Mouse (Mus musculus): ENCODE data around the gene Lama4.

Gene Lama4

DNA sequence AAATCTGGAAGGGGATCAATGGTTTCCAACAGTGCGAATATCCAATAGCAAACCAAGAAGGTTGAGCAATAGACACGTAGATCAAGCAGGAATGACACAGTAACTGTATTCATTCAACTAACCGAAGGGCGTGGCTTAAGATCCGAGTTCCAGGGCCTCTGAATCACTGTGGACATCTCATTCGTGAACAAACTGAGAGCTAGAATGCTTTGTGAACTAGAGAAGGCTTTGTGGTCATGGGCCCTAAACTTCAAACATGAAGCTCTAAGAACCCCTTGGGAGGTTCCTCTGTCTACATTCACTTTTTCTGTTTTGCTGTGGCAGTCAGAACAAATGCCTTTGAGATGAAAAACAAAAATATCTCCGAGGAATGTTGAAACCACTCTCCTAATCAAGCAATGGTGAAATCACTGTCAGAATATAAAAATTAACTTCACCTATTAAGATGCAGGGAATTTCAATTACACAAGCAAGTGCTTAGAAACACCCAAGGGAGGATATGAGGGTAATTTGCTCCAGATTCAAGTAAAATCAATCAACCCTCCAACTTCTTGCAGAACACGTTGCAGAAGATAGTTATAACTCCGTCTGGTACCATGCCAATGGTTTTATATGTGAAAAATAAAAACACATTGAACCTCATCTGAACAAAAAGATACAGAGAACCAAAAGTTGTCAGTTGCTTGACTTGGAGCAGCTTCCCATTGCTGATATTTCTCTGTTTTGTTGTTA is 29.6 kb downstream of the Lama4 start:
- DNase-seq (ENCODE audit: low read depth in 1 of 2, low spot score in 2 of 2), result no peak

DNA sequence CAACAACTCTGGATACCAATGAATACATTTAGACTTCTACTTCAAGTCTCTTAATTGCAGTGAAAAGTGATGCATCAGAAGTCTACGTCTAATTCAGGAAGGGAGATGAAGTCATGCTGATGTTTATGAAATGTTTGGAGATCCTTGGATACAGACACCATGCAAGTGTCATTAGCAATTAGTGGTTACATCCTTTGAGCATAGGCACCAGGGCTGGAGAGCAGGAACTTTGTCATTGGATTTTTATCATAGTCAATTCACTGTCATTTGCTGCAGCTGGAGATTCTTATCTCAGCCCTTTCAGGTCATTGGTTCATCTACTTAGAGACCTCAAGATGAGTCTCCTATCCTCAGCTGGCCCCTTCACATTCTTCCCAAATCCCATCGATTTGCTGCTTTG is 30.6 kb downstream of the Lama4 start:
- DNase-seq (ENCODE audit: low read depth in 1 of 2, low spot score in 2 of 2), result no peak

DNA sequence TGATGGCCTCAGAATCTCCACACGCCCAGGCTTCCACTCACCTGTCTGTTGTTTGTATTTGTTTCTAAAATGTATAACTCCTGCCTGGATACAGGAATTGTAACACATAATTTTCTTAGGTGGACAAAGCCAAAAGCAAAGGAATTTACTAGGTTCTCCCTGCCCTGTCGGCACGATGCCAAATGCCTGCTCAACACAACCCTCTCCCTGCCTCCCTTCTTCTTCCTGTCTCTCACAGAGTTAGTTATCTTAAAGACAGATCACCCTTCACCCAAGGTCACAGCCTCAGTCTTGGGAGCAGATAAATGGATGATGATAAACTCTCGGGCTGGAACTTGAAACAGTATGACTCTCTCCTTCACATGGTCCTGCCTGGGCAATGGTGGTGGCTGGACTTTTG is 35.6 kb downstream of the Lama4 start:
- no peak for DNase-seq (ENCODE audit: low read depth in 1 of 2, low spot score in 2 of 2)

DNA sequence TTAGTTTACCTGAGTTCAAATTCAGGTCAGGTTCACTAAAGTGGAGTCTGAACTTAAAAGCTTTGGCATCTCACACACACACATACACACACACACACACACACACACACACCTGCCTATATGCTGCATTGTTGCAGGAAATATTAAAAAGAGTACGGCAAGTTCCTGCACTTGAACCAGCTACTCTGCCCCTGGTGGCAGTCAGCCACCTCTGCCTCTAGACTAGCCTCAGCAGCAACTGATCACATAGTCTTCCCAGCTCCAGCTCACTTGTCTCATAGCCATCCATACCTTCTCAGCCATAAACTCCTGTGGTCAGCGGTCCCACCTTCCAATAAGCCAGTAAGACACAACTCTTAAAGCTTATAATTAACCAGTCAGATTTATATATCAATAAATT is 37.2 kb downstream of the Lama4 start:
- no peak for DNase-seq (ENCODE audit: low read depth in 1 of 2, low spot score in 2 of 2)

DNA sequence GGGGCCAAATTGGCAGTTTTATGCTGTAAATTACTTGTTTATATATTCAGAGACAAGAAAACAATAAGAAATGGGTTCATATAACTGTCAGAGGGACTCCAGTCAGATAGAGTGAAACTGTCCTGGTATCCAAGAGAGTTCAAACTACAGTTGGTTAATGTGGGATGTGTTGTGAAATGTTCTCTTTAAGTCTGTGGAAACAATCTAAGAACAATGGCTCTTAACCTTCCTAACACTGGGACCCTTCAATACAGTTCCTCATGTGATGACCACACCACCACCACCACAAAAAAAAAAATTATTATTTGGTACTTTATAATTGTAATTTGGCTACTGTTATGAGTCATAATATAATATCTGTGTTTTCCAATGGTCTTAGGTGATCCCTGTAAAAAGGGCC is 38.2 kb downstream of the Lama4 start:
- no peak for DNase-seq (ENCODE audit: low read depth in 1 of 2, low spot score in 2 of 2)

DNA sequence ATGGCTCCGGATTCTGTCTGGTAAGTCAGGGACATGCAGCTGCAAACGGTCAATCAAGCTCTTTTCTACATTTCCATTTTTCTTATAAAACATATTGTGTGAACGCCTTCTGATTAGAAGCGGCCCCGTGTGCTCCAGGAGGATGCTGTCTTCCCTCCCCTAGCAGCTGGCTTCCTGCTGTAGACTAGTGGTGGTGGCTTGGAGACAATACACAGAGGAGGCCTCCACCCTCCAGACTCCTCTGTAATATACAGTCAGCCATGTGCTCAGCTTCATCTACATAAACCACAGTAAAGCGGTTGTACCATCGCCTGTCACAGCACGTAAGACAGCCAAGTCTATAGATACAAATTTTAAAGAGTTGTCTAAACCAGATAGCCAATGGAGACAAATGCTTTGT is 40.2 kb downstream of the Lama4 start:
- no peak for DNase-seq (ENCODE audit: low read depth in 1 of 2, low spot score in 2 of 2)

DNA sequence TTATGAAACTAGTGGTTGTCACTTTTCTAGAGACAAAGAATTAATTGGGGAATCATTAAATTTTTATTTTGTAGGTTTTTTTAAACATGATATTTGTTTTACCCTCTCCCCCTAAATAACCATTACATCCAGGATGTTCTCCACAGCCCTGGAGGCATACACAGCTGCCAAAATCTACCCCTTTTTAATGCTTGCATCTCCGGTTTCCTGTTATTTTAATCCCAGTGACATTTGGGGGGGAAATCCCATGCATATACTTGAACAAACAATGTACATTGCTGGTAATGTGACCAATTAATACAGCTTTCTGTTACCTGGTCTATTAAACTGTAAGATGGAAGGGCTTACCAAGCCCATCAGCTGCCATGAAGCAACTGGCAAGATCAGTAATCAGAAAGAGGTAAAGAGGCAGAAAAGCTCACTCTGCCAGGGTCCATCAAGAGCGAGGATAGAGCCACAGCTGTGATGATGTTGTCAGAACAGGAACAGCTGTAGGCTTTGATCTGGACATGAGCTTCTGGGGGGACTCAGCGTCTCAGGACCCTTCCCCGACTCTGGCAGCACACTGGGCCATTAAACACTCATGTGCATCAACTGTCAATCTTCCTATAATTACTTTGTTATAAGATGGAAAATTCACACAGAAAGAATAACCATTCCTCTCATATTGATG is 41.3 kb downstream of the Lama4 start:
- DNase-seq (ENCODE audit: low read depth in 1 of 2, low spot score in 2 of 2), result no peak

DNA sequence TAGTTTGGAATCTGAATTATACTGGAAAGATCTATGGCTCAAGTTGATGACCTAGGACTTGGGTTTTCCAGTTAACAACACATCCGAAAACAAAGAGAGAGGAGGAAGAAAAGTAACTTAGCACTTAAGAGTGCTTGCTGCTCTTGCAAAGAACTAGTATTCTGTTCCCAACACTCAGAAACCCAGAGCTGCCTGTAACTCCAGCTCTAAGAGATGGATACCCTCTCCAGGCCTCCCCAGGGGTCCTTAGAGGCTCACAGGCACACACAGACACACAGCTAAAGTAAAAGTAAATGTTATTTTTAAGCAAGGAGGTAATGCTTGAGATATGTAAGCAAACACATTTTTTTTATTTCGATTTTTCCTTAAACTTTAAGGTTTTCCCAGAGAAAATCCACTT is 49.5 kb downstream of the Lama4 start:
- DNase-seq (ENCODE audit: low read depth in 1 of 2, low spot score in 2 of 2), result no peak

DNA sequence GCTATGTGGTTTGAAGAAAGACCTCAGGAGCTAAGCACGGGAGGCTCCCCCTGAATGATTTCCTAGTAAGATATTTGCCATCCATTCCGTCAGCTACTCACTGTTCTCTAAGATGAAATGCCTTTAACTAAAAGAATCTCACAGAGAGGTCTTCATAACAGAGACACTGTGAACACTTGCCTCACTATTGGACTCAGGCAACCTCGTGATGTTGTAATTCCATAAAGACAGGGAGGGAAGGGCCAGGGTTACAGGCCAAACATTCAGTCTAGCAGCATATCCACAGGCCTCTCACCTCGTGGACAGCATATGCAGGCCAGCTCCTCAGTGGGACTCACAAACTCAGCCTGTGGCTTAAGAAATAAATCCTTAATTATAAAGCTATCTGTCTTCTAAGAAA is 52.7 kb downstream of the Lama4 start:
- DNase-seq (ENCODE audit: low read depth in 1 of 2, low spot score in 2 of 2), result no peak

DNA sequence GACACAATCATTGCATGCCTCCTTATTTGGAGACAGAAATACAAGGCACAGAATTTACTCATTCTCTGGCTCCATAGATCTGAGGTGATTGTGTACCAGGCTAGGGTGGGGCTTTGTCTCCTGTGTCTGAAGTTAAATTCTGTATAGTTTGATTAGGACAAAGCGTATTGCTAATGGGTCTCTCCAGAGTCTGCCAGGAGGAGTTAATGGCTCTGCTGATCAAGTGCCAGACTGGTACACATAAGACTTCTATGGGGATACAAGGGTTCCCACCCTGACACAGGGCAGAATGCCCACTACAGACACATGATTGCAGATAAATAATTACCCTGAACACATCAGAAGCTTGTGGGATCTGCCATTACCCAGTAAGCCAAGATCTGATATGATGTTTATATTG is 53.3 kb downstream of the Lama4 start:
- no peak for DNase-seq (ENCODE audit: low read depth in 1 of 2, low spot score in 2 of 2)

DNA sequence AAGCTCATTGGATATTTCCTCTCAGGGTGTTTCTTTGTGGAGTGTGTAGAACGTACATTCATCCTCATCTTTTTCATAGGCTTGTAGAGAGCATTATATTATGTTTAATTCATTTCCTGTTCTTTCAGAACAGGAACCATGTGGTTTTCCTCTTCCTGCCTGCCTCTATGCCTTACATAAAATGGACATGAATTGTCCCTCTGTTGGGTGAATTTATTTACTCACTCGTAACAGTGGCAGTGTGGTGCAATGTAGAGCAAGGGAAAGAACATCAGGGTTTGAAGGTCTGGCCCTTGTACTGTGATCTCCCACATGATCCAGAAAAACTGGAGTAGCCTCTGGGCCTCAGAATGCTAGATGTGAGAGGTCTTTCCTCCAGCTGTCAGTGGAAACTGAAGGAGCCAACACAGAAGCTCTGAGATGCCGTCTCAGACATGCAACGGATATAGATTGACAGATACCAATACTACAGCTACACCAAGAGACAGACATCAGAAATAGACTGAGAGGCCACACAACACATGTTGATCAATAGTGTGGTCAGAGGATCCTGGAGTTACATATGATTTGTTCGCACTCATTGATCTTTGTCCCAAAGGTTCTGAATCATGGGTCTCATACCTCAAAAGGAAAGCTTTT is 58.4 kb downstream of the Lama4 start:
- DNase-seq (ENCODE audit: low read depth in 1 of 2, low spot score in 2 of 2), result no peak

DNA sequence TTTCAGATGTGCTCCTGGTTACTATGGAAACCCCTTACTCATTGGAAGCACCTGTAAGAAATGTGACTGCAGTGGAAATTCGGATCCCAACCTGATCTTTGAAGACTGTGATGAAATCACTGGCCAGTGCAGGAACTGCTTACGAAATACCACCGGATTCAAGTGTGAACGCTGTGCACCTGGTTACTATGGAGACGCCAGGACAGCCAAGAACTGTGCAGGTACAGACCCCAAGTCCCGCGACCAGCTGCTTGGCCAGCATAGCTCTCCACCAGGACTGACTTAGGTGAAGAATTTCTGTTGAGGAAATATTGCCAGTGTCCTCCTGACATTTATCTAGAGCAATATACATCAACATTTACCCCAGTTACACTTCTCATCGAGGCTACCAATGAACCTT is 61.2 kb downstream of the Lama4 start:
- no peak for DNase-seq (ENCODE audit: low read depth in 1 of 2, low spot score in 2 of 2)

DNA sequence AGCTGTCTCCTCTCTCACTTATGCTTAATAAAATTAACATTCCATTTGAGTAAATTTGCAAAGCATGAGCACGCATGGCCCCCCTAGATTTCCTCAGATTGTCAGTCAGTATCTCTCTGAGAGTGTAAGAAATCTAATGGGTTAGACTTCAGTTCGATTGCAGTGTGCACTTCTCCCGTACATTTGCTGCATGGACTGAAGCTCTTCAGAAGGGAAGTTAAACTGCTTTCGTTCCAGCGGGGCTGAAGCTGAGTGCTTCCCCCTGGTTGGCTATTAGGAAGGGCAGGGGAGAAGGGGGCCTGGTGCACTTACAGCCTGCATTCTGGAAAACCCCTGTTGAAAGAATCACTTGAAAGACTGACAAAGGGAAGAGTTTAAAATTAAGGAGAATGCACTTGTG is 61.7 kb downstream of the Lama4 start:
- DNase-seq (ENCODE audit: low read depth in 1 of 2, low spot score in 2 of 2), result no peak

DNA sequence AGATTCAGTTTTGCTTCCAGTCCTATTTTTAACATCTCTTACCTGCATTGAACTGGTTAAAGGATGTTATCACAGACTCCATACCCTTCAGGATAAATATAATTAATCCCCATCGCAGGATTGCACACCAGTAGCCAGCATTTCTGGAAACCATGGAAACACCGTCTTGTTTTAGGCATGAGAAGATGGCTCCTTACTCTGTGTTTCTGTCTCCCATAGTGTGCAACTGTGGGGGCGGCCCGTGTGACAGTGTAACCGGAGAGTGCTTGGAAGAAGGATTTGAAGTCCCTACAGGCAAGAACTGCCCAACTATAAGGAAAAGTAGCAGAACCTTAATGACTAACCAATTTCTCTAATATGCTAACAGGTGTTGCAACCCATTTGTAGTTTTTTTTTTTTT is 63.1 kb downstream of the Lama4 start:
- DNase-seq (ENCODE audit: low read depth in 1 of 2, low spot score in 2 of 2), result no peak

DNA sequence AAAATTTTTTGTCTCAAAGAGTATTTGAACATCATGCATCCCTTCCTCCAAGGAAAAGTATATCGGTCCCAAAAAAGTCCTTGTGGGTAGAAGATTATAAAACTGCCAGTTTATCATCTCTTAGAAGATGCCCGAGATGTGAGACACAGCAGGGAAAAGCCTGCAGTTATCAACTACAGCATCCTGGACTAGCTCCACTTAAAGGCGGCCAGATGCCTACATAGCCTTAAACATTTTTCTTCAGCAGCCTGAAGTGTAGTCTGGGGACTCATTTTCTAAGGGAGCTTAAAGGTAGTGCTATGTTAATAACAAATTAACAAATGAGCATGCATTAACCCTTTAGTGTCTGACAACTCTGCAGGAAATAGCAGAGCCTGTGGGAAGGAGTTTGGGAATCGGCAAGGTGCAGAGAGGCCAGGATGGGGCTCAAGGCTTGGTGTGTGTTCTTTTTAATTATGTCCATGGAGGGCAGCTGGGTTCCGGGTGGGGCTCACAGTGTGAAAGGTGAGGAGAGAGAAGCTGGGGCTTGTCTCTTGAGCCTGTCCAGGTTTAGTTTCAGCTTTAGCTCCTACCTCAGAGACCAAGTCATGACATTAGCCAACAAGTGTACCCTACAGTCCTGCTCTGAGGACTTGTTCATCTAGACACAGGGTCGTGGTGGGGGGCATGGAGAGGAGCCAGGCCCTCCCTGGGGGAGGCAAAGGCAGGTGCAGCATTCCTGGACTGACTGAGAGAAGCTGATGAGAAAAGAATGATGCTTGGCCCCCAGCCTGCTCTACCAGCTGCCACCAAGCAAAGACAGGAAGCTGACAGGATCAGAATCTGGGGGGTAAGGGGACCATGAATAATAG is 64.2 kb downstream of the Lama4 start:
- DNase-seq (ENCODE audit: low read depth in 1 of 2, low spot score in 2 of 2), result no peak

DNA sequence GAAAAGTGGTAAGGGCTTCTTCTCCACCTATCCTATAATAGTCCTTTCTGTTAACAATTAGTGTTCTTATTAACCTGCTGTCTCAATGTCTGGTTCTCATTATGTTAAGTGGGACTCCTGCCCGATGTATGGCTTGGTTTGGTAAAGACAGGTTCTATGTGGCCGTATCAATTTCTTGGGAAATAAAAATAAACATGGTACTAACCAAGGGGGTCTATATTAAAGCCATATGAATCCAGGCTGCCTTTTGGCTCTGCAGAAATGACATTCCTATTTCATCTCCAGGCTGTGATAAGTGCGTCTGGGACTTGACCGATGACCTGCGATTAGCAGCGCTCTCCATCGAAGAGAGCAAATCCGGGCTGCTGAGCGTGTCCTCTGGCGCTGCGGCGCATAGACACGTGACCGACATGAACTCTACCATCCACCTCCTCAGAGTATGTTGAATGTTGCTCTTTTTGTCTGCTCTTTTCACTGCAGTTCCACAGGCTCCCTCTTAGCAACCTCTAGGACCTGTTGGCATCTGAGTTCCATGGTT is 64.9 kb downstream of the Lama4 start:
- no peak for DNase-seq (ENCODE audit: low read depth in 1 of 2, low spot score in 2 of 2)

DNA sequence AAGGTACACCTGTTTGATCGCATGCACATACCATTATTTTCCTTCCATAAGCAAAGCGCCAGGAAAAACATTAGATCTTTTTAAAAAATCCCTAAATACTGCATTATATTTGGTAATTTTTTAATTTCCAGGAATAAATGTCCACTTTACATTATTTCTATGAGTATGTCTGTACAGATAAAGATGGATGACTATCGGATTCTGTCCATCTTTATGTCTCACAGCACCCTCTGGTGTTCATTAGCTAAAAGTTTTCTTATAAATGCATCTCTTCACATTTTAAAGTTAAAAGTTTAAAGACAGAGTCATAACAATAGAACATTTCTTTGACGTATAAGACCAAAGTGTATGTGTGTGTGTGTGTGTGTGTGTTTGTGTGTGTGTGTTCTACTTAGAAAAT is 74.2 kb downstream of the Lama4 start:
- no peak for DNase-seq (ENCODE audit: low read depth in 1 of 2, low spot score in 2 of 2)

DNA sequence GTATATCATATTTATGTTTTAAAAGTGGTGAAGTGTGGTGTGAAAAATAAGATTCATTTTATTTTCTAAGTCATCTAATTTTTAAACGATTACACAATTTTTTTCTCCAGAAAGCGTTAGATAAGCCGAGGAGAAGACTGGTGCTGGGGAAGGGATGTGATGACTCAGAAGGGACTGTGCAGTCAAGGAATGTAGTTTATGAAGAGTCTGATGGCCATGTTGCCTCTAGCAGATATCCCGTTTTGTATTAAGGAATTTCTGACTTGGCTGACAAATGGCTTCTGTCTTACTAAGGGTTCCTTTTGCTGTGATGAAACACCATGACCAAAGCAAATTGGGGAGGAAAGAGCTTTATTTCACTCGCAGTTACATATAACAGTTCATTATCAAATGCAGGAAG is 74.7 kb downstream of the Lama4 start:
- no peak for DNase-seq (ENCODE audit: low read depth in 1 of 2, low spot score in 2 of 2)

DNA sequence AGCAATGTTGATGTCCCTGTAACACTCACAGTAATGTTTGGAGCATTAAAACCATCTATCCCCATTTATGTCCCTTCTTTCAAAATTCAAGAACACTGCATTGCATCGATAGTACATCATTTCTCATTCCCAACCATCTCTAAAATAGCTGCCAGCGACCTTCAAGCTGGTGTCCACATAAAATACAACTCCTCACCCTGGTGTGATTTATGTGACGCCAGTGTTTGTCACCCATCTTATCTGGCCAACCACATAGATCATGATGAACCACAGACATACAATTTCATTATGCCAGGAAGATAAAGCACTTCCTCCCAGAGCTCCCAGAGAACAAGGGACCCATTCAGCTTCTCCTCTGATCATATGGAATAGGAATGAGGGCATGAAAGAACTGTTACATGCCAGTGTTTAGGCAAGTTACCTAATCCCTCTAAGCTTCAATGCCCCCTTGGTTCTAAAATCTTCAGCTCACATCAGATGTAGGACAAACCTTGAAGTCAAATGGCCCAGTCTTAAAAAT is 79.2 kb downstream of the Lama4 start:
- DNase-seq (ENCODE audit: low read depth in 1 of 2, low spot score in 2 of 2), result no peak

DNA sequence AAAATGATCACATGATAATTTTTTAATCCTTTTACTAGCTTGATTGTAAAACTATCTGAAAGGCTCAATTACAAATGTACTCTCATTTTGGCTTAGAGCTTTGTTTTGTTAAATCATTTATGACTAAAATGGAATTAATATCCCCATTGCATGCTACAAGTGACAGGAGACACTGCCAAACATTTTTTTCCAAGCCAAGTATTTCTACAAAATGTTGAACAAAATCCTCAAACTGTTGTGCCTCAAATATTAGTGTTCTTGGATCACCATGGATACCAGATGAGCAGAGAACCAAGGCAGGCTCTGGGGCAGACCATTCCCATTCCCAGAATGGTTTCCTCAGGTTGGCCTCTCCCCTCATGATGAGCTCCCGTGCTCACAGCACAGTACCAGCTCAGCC is 79.8 kb downstream of the Lama4 start:
- DNase-seq (ENCODE audit: low read depth in 1 of 2, low spot score in 2 of 2), result no peak

DNA sequence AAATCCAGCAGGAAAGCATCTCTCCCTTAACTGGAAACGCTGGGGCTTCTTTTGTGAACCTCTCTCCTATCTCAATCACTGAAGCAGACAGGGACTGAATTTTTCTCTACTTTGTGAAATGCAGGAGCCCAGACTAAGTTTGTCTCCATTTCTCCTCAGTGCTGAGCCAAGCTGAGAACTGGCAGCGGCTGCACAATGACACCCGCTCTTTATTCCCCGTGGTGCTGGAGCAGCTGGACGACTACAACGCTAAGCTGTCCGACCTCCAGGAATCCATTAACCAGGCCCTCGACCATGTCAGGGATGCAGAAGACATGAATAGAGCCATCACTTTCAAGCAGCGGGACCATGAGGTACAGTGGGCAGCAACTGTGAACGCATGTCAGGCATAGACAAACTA is 82.5 kb downstream of the Lama4 start:
- DNase-seq (ENCODE audit: low read depth in 1 of 2, low spot score in 2 of 2), result no peak

Data from monocyte, adult 2 months (primary cell).